Mouse (Mus musculus) E14TG2a.4 (cell line): ENCODE data around the gene Cox7a2l.

ENCODE experiments used
- CTCF ChIP-seq: conservative IDR thresholded peaks from 2 replicates; pipeline ENCODE4 v1.5.1; 2014; ENCODE audit warnings: low read length
- NANOG ChIP-seq: IDR thresholded peaks from 2 replicates; pipeline ENCODE4 v1.6.1; 2014; ENCODE audit warnings: borderline replicate concordance, low read length, mixed read lengths
- POU5F1 ChIP-seq: IDR thresholded peaks from 2 replicates; pipeline ENCODE4 v1.6.1; 2014; ENCODE audit warnings: low read length, borderline replicate concordance

GRCm38 (mm10) chr17:83542424-83542823 is 25.3 kb upstream of the Cox7a2l start:
- TF ChIP-seq CTCF (no peak), NANOG (no peak), POU5F1 (no peak)
